Mouse (Mus musculus) forebrain, embryonic 10.5 days (tissue): ENCODE results near the gene Mrps7. TPM values are rescaled to one million over a fixed set of nuclear protein-coding genes. Genes with fewer than 3 reads are reported as not detected.

ENCODE experiments used
- DNase-seq: peaks from one replicate; pipeline ENCODE4 v3.0.0-alpha.2; 2017; ENCODE audit warnings: low spot score; ENCODE audit errors: extremely low spot score
- H3K27ac ChIP-seq: fragments of 300-500 bp; sonication (generic); 2 replicates; pipeline ENCODE4 v1.5.1; 2016; ENCODE audit warnings: mild to moderate bottlenecking
- H3K27me3 ChIP-seq: fragments of 300-500 bp; sonication (generic); 2 replicates; pipeline ENCODE4 v1.6.1; 2016; ENCODE audit warnings: mild to moderate bottlenecking; ENCODE audit not compliant: poor library complexity, severe bottlenecking
- H3K36me3 ChIP-seq: fragments of 300-500 bp; sonication (generic); replicated peaks from 2 replicates; pipeline ENCODE4 v1.6.1; 2016; ENCODE audit warnings: mild to moderate bottlenecking, moderate library complexity
- H3K4me1 ChIP-seq: fragments of 300-500 bp; sonication (generic); 2 replicates; pipeline ENCODE4 v1.6.1; 2016
- H3K4me3 ChIP-seq: fragments of 300-500 bp; sonication (generic); 2 replicates; pipeline ENCODE4 v1.5.1; 2016; ENCODE audit warnings: mild to moderate bottlenecking, moderate library complexity
- H3K9me3 ChIP-seq: fragments of 300-500 bp; sonication (generic); 2 replicates; pipeline ENCODE4 v1.6.1; 2016; ENCODE audit warnings: mild to moderate bottlenecking, moderate library complexity
- WGBS: fragments of 180-500 bp; shearing (Covaris S2); methylation state at CpG from one replicate; pipeline ENCODE4 v1.1.7; 2016; 5-methylcytosine and 5-hydroxymethylcytosine counted together
- polyA plus RNA-seq: library from polyadenylated mRNA; unstranded; fragments of >200 nt; fragmentation: Nextera tagmentation; extraction: Ambion mirVana; gene quantifications from 2 replicates; pipeline ENCODE4 v1.2.1, GENCODE M21; 2016

Mrps7 gene
- polyA plus RNA-seq, 1 experiment from 2014 or later = 106 TPM

GRCm38 (mm10) chr11:115595209-115595608, 8.5 kb upstream of the Mrps7 start:
- Histone ChIP-seq H3K9me3 (no peaks in the 10 kb centered on the region), H3K4me3 (no peak overlapping the region), H3K36me3 (peaks cover 97% of the 10 kb centered on the region), H3K4me1 (no peaks in the 10 kb centered on the region), H3K27ac (no peak overlapping the region), H3K27me3 (no peaks in the 10 kb centered on the region)
- 94% methylated on average over 3 of the region's 3 CpGs for WGBS
- DNase-seq = no peak

GRCm38 (mm10) chr11:115598309-115598708, 5.4 kb upstream of the Mrps7 start:
- no peak for DNase-seq
- Histone ChIP-seq H3K4me1 (peaks cover 16% of the 10 kb centered on the region), H3K36me3 (peaks cover 85% of the 10 kb centered on the region), H3K4me3 (no peak overlapping the region), H3K27ac (no peak overlapping the region), H3K27me3 (no peaks in the 10 kb centered on the region), H3K9me3 (no peaks in the 10 kb centered on the region)
- WGBS = 95% methylated on average over 4 of the region's 4 CpGs

- no peak overlapping the region for H3K27ac ChIP-seq
- no peaks in the 10 kb centered on the region for H3K9me3 ChIP-seq
- H3K27me3 ChIP-seq = no peaks in the 10 kb centered on the region
- 97% methylated on average over 7 of the region's 7 CpGs for WGBS
- DNase-seq = no peak
- H3K4me1 ChIP-seq = peaks cover 26% of the 10 kb centered on the region
- no peak overlapping the region for H3K4me3 ChIP-seq
- H3K36me3 ChIP-seq = peaks cover 70% of the 10 kb centered on the region
Measured at GRCm38 (mm10) chr11:115599722-115600121, 4.0 kb upstream of the Mrps7 start.

GRCm38 (mm10) chr11:115600743-115601142, 3.0 kb upstream of the Mrps7 start:
- WGBS = 95% methylated on average over 15 of the region's 15 CpGs
- Histone ChIP-seq H3K9me3 (no peaks in the 10 kb centered on the region), H3K27me3 (no peaks in the 10 kb centered on the region), H3K36me3 (peaks cover 67% of the 10 kb centered on the region), H3K4me1 (peaks cover 36% of the 10 kb centered on the region), H3K4me3 (no peak overlapping the region), H3K27ac (no peak overlapping the region)
- no peak for DNase-seq

GRCm38 (mm10) chr11:115601174-115601573, 2.6 kb upstream of the Mrps7 start:
- no peak overlapping the region for H3K27ac ChIP-seq
- no peaks in the 10 kb centered on the region for H3K27me3 ChIP-seq
- peaks cover 67% of the 10 kb centered on the region for H3K36me3 ChIP-seq
- DNase-seq = no peak
- peaks cover 39% of the 10 kb centered on the region for H3K4me1 ChIP-seq
- no peaks in the 10 kb centered on the region for H3K9me3 ChIP-seq
- 94% methylated on average over 4 of the region's 4 CpGs for WGBS
- H3K4me3 ChIP-seq = no peak overlapping the region

GRCm38 (mm10) chr11:115603128-115603475, 623 bp upstream of the Mrps7 start:
- H3K4me3 ChIP-seq = peak overlapping the region; percentile 100
- WGBS = 9% methylated on average over 15 of the region's 15 CpGs
- no peak for DNase-seq
- peaks cover 68% of the 10 kb centered on the region for H3K36me3 ChIP-seq
- no peaks in the 10 kb centered on the region for H3K27me3 ChIP-seq
- H3K9me3 ChIP-seq = no peaks in the 10 kb centered on the region
- peaks cover 39% of the 10 kb centered on the region for H3K4me1 ChIP-seq
- H3K27ac ChIP-seq = peak overlapping the region; percentile 98

- H3K36me3 ChIP-seq = peaks cover 68% of the 10 kb centered on the region
- no peaks in the 10 kb centered on the region for H3K9me3 ChIP-seq
- H3K27me3 ChIP-seq = no peaks in the 10 kb centered on the region
- peaks cover 39% of the 10 kb centered on the region for H3K4me1 ChIP-seq
- H3K27ac ChIP-seq = peak overlapping the region; percentile 98
- H3K4me3 ChIP-seq = peak overlapping the region; percentile 100
- DNase-seq = no peak
- WGBS = under 1% methylated on average over 26 of the region's 26 CpGs
Measured at GRCm38 (mm10) chr11:115604304-115604696, 575 bp downstream of the Mrps7 start.

- no peak overlapping the region for H3K4me3 ChIP-seq
- peaks cover 44% of the 10 kb centered on the region for H3K4me1 ChIP-seq
- DNase-seq = no peak
- 95% methylated on average over 18 of the region's 18 CpGs for WGBS
- peaks cover 60% of the 10 kb centered on the region for H3K36me3 ChIP-seq
- H3K9me3 ChIP-seq = no peaks in the 10 kb centered on the region
- H3K27ac ChIP-seq = no peak overlapping the region
- H3K27me3 ChIP-seq = peaks cover 6% of the 10 kb centered on the region
Measured at GRCm38 (mm10) chr11:115606733-115607132, 3.0 kb downstream of the Mrps7 start.

- DNase-seq = no peak
- H3K36me3 ChIP-seq = peaks cover 53% of the 10 kb centered on the region
- no peaks in the 10 kb centered on the region for H3K9me3 ChIP-seq
- 86% methylated on average over 23 of the region's 23 CpGs for WGBS
- H3K27ac ChIP-seq = no peak overlapping the region
- peaks cover 6% of the 10 kb centered on the region for H3K27me3 ChIP-seq
- H3K4me3 ChIP-seq = no peak overlapping the region
- H3K4me1 ChIP-seq = peaks cover 42% of the 10 kb centered on the region
Measured at GRCm38 (mm10) chr11:115608421-115609399, 5.0 kb downstream of the Mrps7 start.

GRCm38 (mm10) chr11:115609576-115609975, 5.9 kb downstream of the Mrps7 start:
- DNase-seq = no peak
- 88% methylated on average over 3 of the region's 3 CpGs for WGBS
- Histone ChIP-seq H3K36me3 (peaks cover 58% of the 10 kb centered on the region), H3K4me1 (peaks cover 43% of the 10 kb centered on the region), H3K4me3 (no peak overlapping the region), H3K9me3 (no peaks in the 10 kb centered on the region), H3K27ac (no peak overlapping the region), H3K27me3 (peaks cover 6% of the 10 kb centered on the region)

- H3K4me1 ChIP-seq = peaks cover 29% of the 10 kb centered on the region
- peaks cover 6% of the 10 kb centered on the region for H3K27me3 ChIP-seq
- H3K4me3 ChIP-seq = 0 out of 2 replicates have a peak overlapping the region, but pooled peaks have one; percentile 74
- H3K27ac ChIP-seq = no peak overlapping the region
- 85% methylated on average over 6 of the region's 6 CpGs for WGBS
- no peaks in the 10 kb centered on the region for H3K9me3 ChIP-seq
- H3K36me3 ChIP-seq = peaks cover 61% of the 10 kb centered on the region
- no peak for DNase-seq
Measured at GRCm38 (mm10) chr11:115611173-115611572, 7.4 kb downstream of the Mrps7 start.

GRCm38 (mm10) chr11:115612059-115612409, 8.3 kb downstream of the Mrps7 start:
- Histone ChIP-seq H3K36me3 (peaks cover 57% of the 10 kb centered on the region), H3K27me3 (peaks cover 6% of the 10 kb centered on the region), H3K9me3 (no peaks in the 10 kb centered on the region), H3K4me1 (peaks cover 29% of the 10 kb centered on the region), H3K4me3 (peak overlapping the region; percentile 74), H3K27ac (peak overlapping the region; percentile 88)
- no peak for DNase-seq
- 2% methylated on average over 13 of the region's 13 CpGs for WGBS

- under 1% methylated on average over 55 of the region's 80 CpGs for WGBS
- DNase-seq = peak; percentile 90
- H3K36me3 ChIP-seq = peaks cover 57% of the 10 kb centered on the region
- H3K4me3 ChIP-seq = peak within 1 kb of the TSS; percentile 74
- H3K9me3 ChIP-seq = no peaks in the 10 kb centered on the region
- peak within 1 kb of the TSS; percentile 88 for H3K27ac ChIP-seq
- H3K4me1 ChIP-seq = peaks cover 29% of the 10 kb centered on the region
- H3K27me3 ChIP-seq = peaks cover 6% of the 10 kb centered on the region
Measured at GRCm38 (mm10) chr11:115612410-115613137, 8.8 kb downstream of the Mrps7 start, which contains the start of gene Mif4gd. Mif4gd (minus strand) TSS chr11:115612969.
